ENCODE assay signal across 12 mouse cellular contexts in genomic region chr8:70564696-70565235, GRCm38 (mm10). TPM values are rescaled to one million over a fixed set of nuclear protein-coding genes. Genes with fewer than 3 reads are reported as not detected.
DNase-seq lines count a peak whose midpoint lies in the region; ATAC-seq lines count a peak whose summit lies in the region.
"Had no signal": no experiment of that assay in that cellular context is flagged by ENCODE, and none has a peak within 500 bp of the region (broad histone marks: within the 10 kb centered on the region; RNA-seq: fewer than 3 reads in every experiment).

No protein-coding gene starts in this region.

- no peak for ATAC-seq in liver, embryonic 11.5 days (replicated peaks; ENCODE audit: low FRiP score)
- no peak for ATAC-seq in liver, embryonic 12.5 days
- ATAC-seq: forebrain, embryonic 15.5 days had no signal

- no peaks in the 10 kb centered on the region for H3K27me3 ChIP-seq in heart, embryonic 10.5 days (ENCODE audit: insufficient read depth, poor library complexity, severe bottlenecking)
- H3K27me3 ChIP-seq in liver, embryonic 11.5 days (replicated peaks; ENCODE audit: control insufficient read depth, insufficient read depth, low read length), result no peaks in the 10 kb centered on the region
- H3K27me3 ChIP-seq in liver, embryonic 12.5 days (replicated peaks), result no peaks in the 10 kb centered on the region
- H3K27me3 ChIP-seq: embryonic facial prominence, embryonic 15.5 days; forebrain, embryonic 15.5 days had no signal

- no peaks in the 10 kb centered on the region for H3K9me3 ChIP-seq in heart, embryonic 10.5 days
- H3K9me3 ChIP-seq in liver, embryonic 11.5 days (ENCODE audit: control insufficient read depth, low read length), result no peaks in the 10 kb centered on the region
- no peaks in the 10 kb centered on the region for H3K9me3 ChIP-seq in liver, embryonic 12.5 days (replicated peaks)
- H3K9me3 ChIP-seq: embryonic facial prominence, embryonic 15.5 days; forebrain, embryonic 15.5 days had no signal

- intact Hi-C loops in heart, postnatal 14 days (cut with DNase I), result no loop called here

- H3K9ac ChIP-seq in liver, embryonic 11.5 days (ENCODE audit: low read depth, low read length), result no peak overlapping the region
- H3K9ac ChIP-seq in liver, embryonic 12.5 days, result no peak overlapping the region
- H3K9ac ChIP-seq: embryonic facial prominence, embryonic 15.5 days; forebrain, embryonic 15.5 days had no signal

- no peak for DNase-seq in heart, embryonic 10.5 days (ENCODE audit: low spot score)
- no peak for DNase-seq in heart, postnatal 14 days
- DNase-seq in liver, embryonic 11.5 days (ENCODE audit: low spot score), result no peak
- DNase-seq in NIH3T3 (ENCODE audit: low read depth), result peak; percentile 39
- no peak for DNase-seq in ovary, postnatal 10 days (ENCODE audit: low spot score)
- DNase-seq: cerebellum, adult 11 months; gastrocnemius, postnatal 25 days; kidney, adult 9 months had no signal

- WGBS in heart, embryonic 10.5 days, result 68% methylated on average over 3 of the region's 3 CpGs
- WGBS in liver, embryonic 11.5 days, result 65% methylated on average over 3 of the region's 3 CpGs
- WGBS in liver, embryonic 12.5 days (ENCODE audit: insufficient replicate concordance), result 62% methylated on average over 3 of the region's 3 CpGs

- H3K27ac ChIP-seq in heart, embryonic 10.5 days, result peak overlapping the region; percentile 56; the same call in 1 of the 2 replicates
- H3K27ac ChIP-seq in liver, embryonic 11.5 days (ENCODE audit: low read depth, low read length), result peak overlapping the region; percentile 13; the same call in 1 of the 2 replicates
- no peak overlapping the region; the same call in 1 of the 2 replicates for H3K27ac ChIP-seq in liver, embryonic 12.5 days
- 0 out of 2 replicates have a peak overlapping the region, but pooled peaks have one; percentile 3 for H3K27ac ChIP-seq in brown adipose tissue, adult 24 weeks (replicated peaks; ENCODE audit: low read depth, low read length)
- H3K27ac ChIP-seq: embryonic facial prominence, embryonic 15.5 days; forebrain, embryonic 15.5 days had no signal

- H3K4me1 ChIP-seq in heart, embryonic 10.5 days, result peaks cover 66% of the 10 kb centered on the region
- H3K4me1 ChIP-seq in liver, embryonic 11.5 days (replicated peaks; ENCODE audit: control insufficient read depth, insufficient read depth, low read length), result peaks cover 53% of the 10 kb centered on the region
- H3K4me1 ChIP-seq in liver, embryonic 12.5 days, result peaks cover 67% of the 10 kb centered on the region
- peaks cover 59% of the 10 kb centered on the region for H3K4me1 ChIP-seq in brown adipose tissue, adult 24 weeks (ENCODE audit: control insufficient read depth, insufficient read depth, insufficient read length, low read length)

- no peak overlapping the region for H3K4me3 ChIP-seq in heart, embryonic 10.5 days
- no peak overlapping the region for H3K4me3 ChIP-seq in liver, embryonic 11.5 days (ENCODE audit: low read depth, low read length)
- no peak overlapping the region for H3K4me3 ChIP-seq in liver, embryonic 12.5 days
- H3K4me3 ChIP-seq in brown adipose tissue, adult 24 weeks (ENCODE audit: insufficient read depth, low read depth, low read length), result no peak overlapping the region
- H3K4me3 ChIP-seq: embryonic facial prominence, embryonic 15.5 days; forebrain, embryonic 15.5 days had no signal

- no peaks in the 10 kb centered on the region for H3K36me3 ChIP-seq in heart, embryonic 10.5 days
- no peaks in the 10 kb centered on the region for H3K36me3 ChIP-seq in liver, embryonic 11.5 days (ENCODE audit: control insufficient read depth, insufficient read depth, low read length)
- H3K36me3 ChIP-seq in liver, embryonic 12.5 days, result 0 out of 2 replicates have a peak, but pooled peaks cover 2% of the 10 kb centered on the region
- H3K36me3 ChIP-seq: forebrain, embryonic 15.5 days had no signal

- no peak overlapping the region for H3K4me2 ChIP-seq in liver, embryonic 11.5 days
- no peak overlapping the region for H3K4me2 ChIP-seq in liver, embryonic 12.5 days
- H3K4me2 ChIP-seq: embryonic facial prominence, embryonic 15.5 days; forebrain, embryonic 15.5 days had no signal

RNA-seq across cellular contexts. Expression of gene Ell, which starts 25.5 kb away (rescaled TPM):
- 15.8 and 18.5 TPM in 2 replicates for polyA plus RNA-seq in heart, embryonic 10.5 days (2016; fragmentation: Nextera tagmentation; extraction: Ambion mirVana)
- total RNA-seq in heart, postnatal 14 days (2021), result 10 to 100 TPM; 15.5 to 16.5 TPM
- polyA plus RNA-seq in liver, embryonic 11.5 days (2014; fragmentation: Nextera tagmentation; extraction: Ambion mirVana), result 20.3 and 20.7 TPM in 2 replicates
- 13.1 TPM in 2 replicates for polyA plus RNA-seq in liver, embryonic 12.5 days (2016; fragmentation: Nextera tagmentation; extraction: Ambion mirVana)
- 7.3 and 9.1 TPM in 2 replicates for polyA plus RNA-seq in brown adipose tissue, adult 24 weeks (2012; ENCODE audit: insufficient read depth, insufficient read length, missing spikeins)

RNA-seq across cellular contexts. Expression of gene Isyna1, which starts 29.4 kb away (rescaled TPM):
- 192 and 214 TPM in 2 replicates for polyA plus RNA-seq in heart, embryonic 10.5 days (2016; fragmentation: Nextera tagmentation; extraction: Ambion mirVana)
- 10 to 100 TPM; 25.8 to 27.7 TPM for total RNA-seq in heart, postnatal 14 days (2021)
- polyA plus RNA-seq in liver, embryonic 11.5 days (2014; fragmentation: Nextera tagmentation; extraction: Ambion mirVana), result 177 and 188 TPM in 2 replicates
- 114 and 115 TPM in 2 replicates for polyA plus RNA-seq in liver, embryonic 12.5 days (2016; fragmentation: Nextera tagmentation; extraction: Ambion mirVana)
- 7.7 and 17.4 TPM in 2 replicates for polyA plus RNA-seq in brown adipose tissue, adult 24 weeks (2012; ENCODE audit: insufficient read depth, insufficient read length, missing spikeins)

RNA-seq across cellular contexts. Expression of gene Kxd1, which starts 37.0 kb away (rescaled TPM):
- polyA plus RNA-seq in heart, embryonic 10.5 days (2016; fragmentation: Nextera tagmentation; extraction: Ambion mirVana), result 67.0 and 68.3 TPM in 2 replicates
- total RNA-seq in heart, postnatal 14 days (2021), result 10 to 100 TPM; 75.3 to 76.6 TPM
- 68.8 and 75.2 TPM in 2 replicates for polyA plus RNA-seq in liver, embryonic 11.5 days (2014; fragmentation: Nextera tagmentation; extraction: Ambion mirVana)
- 44.7 and 45.0 TPM in 2 replicates for polyA plus RNA-seq in liver, embryonic 12.5 days (2016; fragmentation: Nextera tagmentation; extraction: Ambion mirVana)
- 106 and 116 TPM in 2 replicates for polyA plus RNA-seq in brown adipose tissue, adult 24 weeks (2012; ENCODE audit: insufficient read depth, insufficient read length, missing spikeins)

RNA-seq across cellular contexts. Expression of gene Fkbp8, which starts 37.2 kb away (rescaled TPM):
- polyA plus RNA-seq in heart, embryonic 10.5 days (2016; fragmentation: Nextera tagmentation; extraction: Ambion mirVana), result 295 and 310 TPM in 2 replicates
- total RNA-seq in heart, postnatal 14 days (2021), result 100 to 1,000 TPM; 150 to 163 TPM
- 261 and 285 TPM in 2 replicates for polyA plus RNA-seq in liver, embryonic 11.5 days (2014; fragmentation: Nextera tagmentation; extraction: Ambion mirVana)
- 223 and 224 TPM in 2 replicates for polyA plus RNA-seq in liver, embryonic 12.5 days (2016; fragmentation: Nextera tagmentation; extraction: Ambion mirVana)
- polyA plus RNA-seq in brown adipose tissue, adult 24 weeks (2012; ENCODE audit: insufficient read depth, insufficient read length, missing spikeins), result 90.9 and 113 TPM in 2 replicates

RNA-seq across cellular contexts. Expression of gene Ssbp4, which starts 43.9 kb away (rescaled TPM):
- polyA plus RNA-seq in heart, embryonic 10.5 days (2016; fragmentation: Nextera tagmentation; extraction: Ambion mirVana), result 67.3 and 107 TPM in 2 replicates
- total RNA-seq in heart, postnatal 14 days (2021), result 10 to 100 TPM; 39.7 to 46.4 TPM
- 144 and 173 TPM in 2 replicates for polyA plus RNA-seq in liver, embryonic 11.5 days (2014; fragmentation: Nextera tagmentation; extraction: Ambion mirVana)
- 96.4 and 98.0 TPM in 2 replicates for polyA plus RNA-seq in liver, embryonic 12.5 days (2016; fragmentation: Nextera tagmentation; extraction: Ambion mirVana)
- 29.6 and 45.0 TPM in 2 replicates for polyA plus RNA-seq in brown adipose tissue, adult 24 weeks (2012; ENCODE audit: insufficient read depth, insufficient read length, missing spikeins)
